Mouse (Mus musculus): ENCODE results near the gene Foxs1. TPM values are rescaled to one million over a fixed set of nuclear protein-coding genes. Genes with fewer than 3 reads are reported as not detected.

The Foxs1 gene
- polyA plus RNA-seq, 1 experiment: 4.6 TPM

- Histone ChIP-seq H3K4me1 (peaks cover 96% of the 10 kb centered on the region), H3K4me3 (replicated peaks) (no peak overlapping the region), H3K27me3 (replicated peaks) (peaks cover 8% of the 10 kb centered on the region), H3K36me3 (replicated peaks; ENCODE audit: low read length) (no peaks in the 10 kb centered on the region), H3K9me3 (no peaks in the 10 kb centered on the region)
- TF ChIP-seq FLI1 (IDR thresholded peaks at IDR 0.05; ENCODE audit: low read length): no peak
Measured at GRCm38 (mm10) chr2:152930276-152930675, 2.7 kb downstream of the Foxs1 start.

- H3K4me1 ChIP-seq: peaks cover 99% of the 10 kb centered on the region
- H3K9me3 ChIP-seq: no peaks in the 10 kb centered on the region
Measured at GRCm38 (mm10) chr2:152928988-152929370, 4.0 kb downstream of the Foxs1 start.

GRCm38 (mm10) chr2:152928219-152928987, 4.6 kb downstream of the Foxs1 start:
- no peak for TF ChIP-seq GATA1 (IDR thresholded peaks at IDR 0.05; ENCODE audit: borderline replicate concordance, low read length)
- no peak for TF ChIP-seq FLI1 (IDR thresholded peaks at IDR 0.05; ENCODE audit: low read length)
- Histone ChIP-seq H3K9me3 (no peaks in the 10 kb centered on the region), H3K4me1 (peaks cover 99% of the 10 kb centered on the region), H3K4me3 (replicated peaks) (peak overlapping the region; percentile 40), H3K36me3 (replicated peaks; ENCODE audit: low read length) (no peaks in the 10 kb centered on the region), H3K27me3 (replicated peaks) (peaks cover 10% of the 10 kb centered on the region)

More at GRCm38 (mm10) chr2:152928988-152929370, 4.0 kb downstream of the Foxs1 start:
- TF ChIP-seq GATA1 (IDR thresholded peaks at IDR 0.05; ENCODE audit: borderline replicate concordance, low read length) (no peak), FLI1 (IDR thresholded peaks at IDR 0.05; ENCODE audit: low read length) (no peak)
- H3K4me3 ChIP-seq (replicated peaks): no peak overlapping the region
- H3K27me3 ChIP-seq (replicated peaks): peaks cover 6% of the 10 kb centered on the region
- H3K36me3 ChIP-seq (replicated peaks; ENCODE audit: low read length): no peaks in the 10 kb centered on the region

GRCm38 (mm10) chr2:152927371-152927770, 5.6 kb downstream of the Foxs1 start:
- peaks cover 99% of the 10 kb centered on the region for H3K4me1 ChIP-seq
- no peak for TF ChIP-seq GATA1 (IDR thresholded peaks at IDR 0.05; ENCODE audit: borderline replicate concordance, low read length)
- TF ChIP-seq FLI1 (IDR thresholded peaks at IDR 0.05; ENCODE audit: low read length): no peak

GRCm38 (mm10) chr2:152926896-152927295, 6.1 kb downstream of the Foxs1 start:
- Histone ChIP-seq H3K4me1 (peaks cover 99% of the 10 kb centered on the region), H3K36me3 (replicated peaks; ENCODE audit: low read length) (no peaks in the 10 kb centered on the region), H3K9me3 (no peaks in the 10 kb centered on the region), H3K4me3 (replicated peaks) (peak overlapping the region; percentile 82), H3K27me3 (replicated peaks) (peaks cover 13% of the 10 kb centered on the region)
- TF ChIP-seq GATA1 (IDR thresholded peaks at IDR 0.05; ENCODE audit: borderline replicate concordance, low read length) (no peak), FLI1 (IDR thresholded peaks at IDR 0.05; ENCODE audit: low read length) (no peak)

More at GRCm38 (mm10) chr2:152927371-152927770, 5.6 kb downstream of the Foxs1 start:
- Histone ChIP-seq H3K36me3 (replicated peaks; ENCODE audit: low read length) (no peaks in the 10 kb centered on the region), H3K27me3 (replicated peaks) (peaks cover 10% of the 10 kb centered on the region), H3K9me3 (no peaks in the 10 kb centered on the region), H3K4me3 (replicated peaks) (peak overlapping the region; percentile 82)

GRCm38 (mm10) chr2:152925189-152925872, 7.7 kb downstream of the Foxs1 start:
- H3K27me3 ChIP-seq (replicated peaks): peaks cover 19% of the 10 kb centered on the region
- no peaks in the 10 kb centered on the region for H3K9me3 ChIP-seq
- no peaks in the 10 kb centered on the region for H3K36me3 ChIP-seq (replicated peaks; ENCODE audit: low read length)
- peak overlapping the region; percentile 64 for H3K4me3 ChIP-seq (replicated peaks)
- H3K4me1 ChIP-seq: peaks cover 86% of the 10 kb centered on the region
- TF ChIP-seq FLI1 (IDR thresholded peaks at IDR 0.05; ENCODE audit: low read length): peak; percentile 50; the same call in 1 of the 2 replicates
- no peak for TF ChIP-seq GATA1 (IDR thresholded peaks at IDR 0.05; ENCODE audit: borderline replicate concordance, low read length)

- Histone ChIP-seq H3K27me3 (replicated peaks) (peaks cover 23% of the 10 kb centered on the region), H3K9me3 (no peaks in the 10 kb centered on the region), H3K4me1 (peaks cover 84% of the 10 kb centered on the region), H3K4me3 (replicated peaks) (no peak overlapping the region), H3K36me3 (replicated peaks; ENCODE audit: low read length) (no peaks in the 10 kb centered on the region)
- no peak for TF ChIP-seq GATA1 (IDR thresholded peaks at IDR 0.05; ENCODE audit: borderline replicate concordance, low read length)
- no peak for TF ChIP-seq FLI1 (IDR thresholded peaks at IDR 0.05; ENCODE audit: low read length)
Measured at GRCm38 (mm10) chr2:152924543-152924942, 8.5 kb downstream of the Foxs1 start.

- H3K4me1 ChIP-seq: peaks cover 84% of the 10 kb centered on the region
- TF ChIP-seq FLI1 (IDR thresholded peaks at IDR 0.05; ENCODE audit: low read length) (no peak), GATA1 (IDR thresholded peaks at IDR 0.05; ENCODE audit: borderline replicate concordance, low read length) (no peak)
- H3K9me3 ChIP-seq: no peaks in the 10 kb centered on the region
- no peaks in the 10 kb centered on the region for H3K36me3 ChIP-seq (replicated peaks; ENCODE audit: low read length)
- H3K4me3 ChIP-seq (replicated peaks): no peak overlapping the region
- peaks cover 25% of the 10 kb centered on the region for H3K27me3 ChIP-seq (replicated peaks)
Measured at GRCm38 (mm10) chr2:152924128-152924527, 8.9 kb downstream of the Foxs1 start.

- Histone ChIP-seq H3K27me3 (replicated peaks) (peaks cover 29% of the 10 kb centered on the region), H3K9me3 (no peaks in the 10 kb centered on the region), H3K4me3 (replicated peaks) (no peak overlapping the region), H3K36me3 (replicated peaks; ENCODE audit: low read length) (no peaks in the 10 kb centered on the region), H3K4me1 (peaks cover 84% of the 10 kb centered on the region)
- TF ChIP-seq GATA1 (IDR thresholded peaks at IDR 0.05; ENCODE audit: borderline replicate concordance, low read length) (no peak), FLI1 (IDR thresholded peaks at IDR 0.05; ENCODE audit: low read length) (no peak)
Measured at GRCm38 (mm10) chr2:152923621-152924020, 9.4 kb downstream of the Foxs1 start.

- no peaks in the 10 kb centered on the region for H3K9me3 ChIP-seq
- H3K27me3 ChIP-seq (replicated peaks): peaks cover 40% of the 10 kb centered on the region
- H3K4me1 ChIP-seq: peaks cover 84% of the 10 kb centered on the region
- TF ChIP-seq GATA1 (IDR thresholded peaks at IDR 0.05; ENCODE audit: borderline replicate concordance, low read length) (no peak), FLI1 (IDR thresholded peaks at IDR 0.05; ENCODE audit: low read length) (no peak)
- H3K36me3 ChIP-seq (replicated peaks; ENCODE audit: low read length): no peaks in the 10 kb centered on the region
- no peak overlapping the region for H3K4me3 ChIP-seq (replicated peaks)
Measured at GRCm38 (mm10) chr2:152922376-152922775, 10.6 kb downstream of the Foxs1 start.
